Mouse (Mus musculus): Measurements from ENCODE around the gene Scgb1b29. TPM values are rescaled to one million over a fixed set of nuclear protein-coding genes. Genes with fewer than 3 reads are reported as not detected.
"Not testable (repeated sequence)": the region's sequence is repeated elsewhere in the genome, so short reads cannot be mapped to it uniquely, and the experiment has no call there.

Scgb1b29 gene
- polyA plus RNA-seq (2017; shearing (Covaris generic)) = not detected

- ATAC-seq = not testable (repeated sequence)
Observed at GRCm38 (mm10) chr7:32441241-32441640, at the start of gene Scgb1b29. Gene Scgb1b29 (plus strand): TSS chr7:32441541.

GRCm38 (mm10) chr7:32428636-32429035, 12.7 kb upstream of the Scgb1b29 start:
- ATAC-seq = not testable (repeated sequence)

Other genes starting within 250 kb of the Scgb1b29 start
- not detected for gene Scgb2b11, start 230.4 kb upstream of the Scgb1b29 start, polyA plus RNA-seq (2017; shearing (Covaris generic))
- not detected for gene Scgb1b11, start 218.7 kb upstream of the Scgb1b29 start, polyA plus RNA-seq (2017; shearing (Covaris generic))
- not detected for gene Scgb2b12, start 114.3 kb upstream of the Scgb1b29 start, polyA plus RNA-seq (2017; shearing (Covaris generic))
- gene Scgb1b12, start 107.4 kb upstream of the Scgb1b29 start, polyA plus RNA-seq (2017; shearing (Covaris generic)) = not detected

Data from activated CD4-positive, CD25-positive, alpha-beta regulatory T cell, adult 4 months (primary cell).